Mouse (Mus musculus) kidney, adult 8-10 months (tissue): ENCODE results near the gene Tnpo1.
"Not testable (repeated sequence)": the region's sequence is repeated elsewhere in the genome, so short reads cannot be mapped to it uniquely, and the experiment has no call there.

ENCODE experiments used
- DNase-seq, 2 experiments: peaks; one replicate each; pipeline ENCODE4 v3.0.0; 2022

Tnpo1 gene

GRCm38 (mm10) chr13:98883774-98884173, 42.4 kb downstream of the Tnpo1 start:
- no peak for DNase-seq

DNA sequence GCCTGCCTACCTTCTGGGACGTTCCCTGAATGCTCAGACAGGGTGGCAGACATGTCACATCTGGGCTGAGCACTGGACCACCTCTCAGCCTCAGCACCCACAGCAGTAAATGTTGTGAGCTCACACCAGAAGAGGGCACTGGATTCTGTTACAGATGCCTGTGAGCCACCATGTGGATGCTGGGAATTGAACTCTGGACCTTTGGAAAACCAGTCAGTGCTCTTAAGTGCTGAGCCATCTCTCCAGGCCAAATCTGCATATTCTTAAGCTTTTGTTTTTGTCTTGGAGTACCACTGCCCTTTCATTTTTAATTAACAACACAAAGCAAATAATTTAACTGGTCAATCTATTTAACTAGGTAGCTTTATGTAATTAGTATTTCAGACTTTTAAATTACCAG, 44.2 kb downstream of the Tnpo1 start:
- DNase-seq = peak; percentile 37 to 47

- no peak for DNase-seq
Measured at GRCm38 (mm10) chr13:98880336-98880735, 45.8 kb downstream of the Tnpo1 start.

DNA sequence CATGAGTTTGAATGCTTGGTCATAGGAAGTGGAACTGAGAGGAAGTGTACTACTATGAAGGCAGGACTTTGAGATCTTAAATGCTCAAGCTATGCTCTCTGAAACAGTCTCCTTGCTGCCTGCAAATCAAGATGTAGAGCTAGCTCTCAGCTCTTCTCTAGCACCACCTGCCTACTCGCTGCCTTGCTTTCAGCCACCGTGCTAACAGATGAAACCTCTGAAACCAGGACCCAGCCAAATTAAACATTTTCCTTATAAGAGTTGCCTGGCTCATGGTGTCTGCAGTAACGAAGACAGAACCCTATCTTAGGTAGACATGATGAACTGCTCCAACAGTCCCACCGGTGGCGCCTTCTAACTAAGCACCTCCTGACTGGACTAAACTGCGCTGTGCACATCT, 46.8 kb downstream of the Tnpo1 start:
- no peak for DNase-seq

GRCm38 (mm10) chr13:98877165-98877564, 49.0 kb downstream of the Tnpo1 start:
- DNase-seq = no peak

DNA sequence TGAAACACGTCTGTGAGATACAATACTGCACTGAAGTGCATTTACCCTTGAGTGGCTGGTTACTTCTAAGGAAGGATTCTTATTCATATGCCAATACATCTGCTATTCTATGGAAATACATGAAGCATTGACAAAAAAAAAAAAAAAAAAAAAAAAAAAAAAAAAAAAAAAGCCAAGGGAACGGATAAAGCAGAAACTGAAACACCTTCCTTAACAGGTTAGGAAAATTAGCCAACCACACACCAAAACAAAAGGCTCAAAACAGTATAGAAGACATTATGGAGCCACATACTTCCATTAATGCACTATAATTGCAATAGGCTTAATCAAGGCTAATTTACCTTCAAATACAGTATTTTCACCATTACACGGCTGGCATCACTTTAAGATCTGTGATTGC, 51.5 kb downstream of the Tnpo1 start:
- no peak for DNase-seq

DNA sequence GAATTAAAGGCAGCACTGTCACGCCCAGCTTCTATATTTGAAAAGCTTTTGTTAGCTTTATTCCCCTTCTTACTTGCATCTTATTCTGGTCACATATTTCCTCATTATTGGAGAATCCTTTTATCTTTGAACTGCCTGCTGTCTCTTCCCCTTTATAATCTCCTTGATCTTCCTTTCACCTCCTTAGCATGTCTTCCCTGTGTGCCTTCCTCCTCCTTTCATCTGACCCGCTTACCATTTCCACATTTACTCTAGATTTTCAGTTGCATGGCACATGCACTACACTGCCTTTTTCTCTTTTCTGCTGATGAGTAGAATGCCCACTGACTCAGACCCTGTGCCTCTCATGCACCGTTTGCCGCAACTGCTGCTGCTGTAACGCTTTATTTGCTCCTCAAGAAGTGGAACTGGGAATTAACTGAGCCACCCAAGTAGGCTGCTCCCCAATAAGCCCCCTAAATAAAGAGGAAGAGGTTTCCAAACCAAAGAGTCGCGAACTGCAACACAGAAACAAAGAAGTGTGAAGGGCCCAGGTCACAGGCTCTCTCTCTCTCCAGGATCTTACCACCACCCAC, 53.8 kb downstream of the Tnpo1 start:
- DNase-seq = no peak

DNA sequence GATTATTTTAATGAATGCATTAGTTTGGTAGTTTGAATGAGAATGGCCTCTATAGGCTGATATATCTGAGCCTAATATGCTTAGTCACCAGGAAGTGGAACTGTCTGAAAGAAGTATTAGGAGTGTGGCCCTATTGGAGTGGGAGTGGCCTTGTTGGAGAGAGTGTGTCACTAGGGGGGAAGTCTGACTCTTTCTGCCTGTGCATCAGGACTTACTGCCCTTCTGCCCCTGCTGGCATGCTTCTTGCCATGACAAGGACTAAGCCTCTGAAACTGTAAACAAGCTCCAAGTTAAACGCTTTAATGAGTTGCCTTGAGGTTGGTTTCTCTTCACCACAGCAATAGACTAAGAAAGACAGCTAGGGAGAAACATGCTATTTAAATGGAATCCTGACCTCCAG, 54.9 kb downstream of the Tnpo1 start:
- peak; percentile 37 to 61 for DNase-seq

DNA sequence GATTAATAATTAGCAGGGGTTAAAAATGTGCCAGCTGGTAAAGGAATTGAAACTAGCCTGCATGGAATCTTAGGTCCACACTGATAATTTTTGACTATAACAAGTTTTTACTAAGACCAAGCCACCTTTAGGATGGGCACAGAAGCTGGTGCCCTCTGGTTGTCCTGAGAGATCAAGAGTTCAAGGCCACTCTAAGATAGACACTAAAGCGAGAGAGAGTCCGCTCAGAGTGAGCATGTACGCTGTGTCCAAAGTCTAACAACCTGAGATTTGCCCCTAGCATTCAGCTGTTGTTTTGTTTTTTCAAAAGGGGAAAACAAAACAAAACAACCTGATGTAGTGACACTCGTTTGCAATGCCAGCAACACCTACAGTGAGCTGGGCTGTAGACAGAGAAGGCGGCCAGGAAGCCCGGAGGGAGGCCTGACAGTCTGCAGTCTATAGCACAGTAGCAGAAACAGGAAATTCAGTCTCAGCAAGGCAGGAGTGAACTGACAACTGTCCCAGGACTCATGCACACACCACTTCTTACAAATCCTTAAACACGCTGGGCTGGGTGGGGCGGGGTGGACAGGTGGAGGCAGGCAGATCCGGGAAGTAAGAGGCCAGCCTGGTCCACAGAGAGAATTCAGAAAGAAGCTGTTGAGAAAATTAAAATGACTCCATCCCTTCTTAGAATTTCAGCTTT, 57.8 kb downstream of the Tnpo1 start:
- peak; percentile 28 to 35 for DNase-seq

GRCm38 (mm10) chr13:98867810-98868209, 58.4 kb downstream of the Tnpo1 start:
- DNase-seq = peak; percentile 54 to 68

GRCm38 (mm10) chr13:98855291-98855690, 70.9 kb downstream of the Tnpo1 start:
- no peak for DNase-seq

- no peak for DNase-seq
Measured at GRCm38 (mm10) chr13:98845794-98846193, 80.4 kb downstream of the Tnpo1 start.

DNA sequence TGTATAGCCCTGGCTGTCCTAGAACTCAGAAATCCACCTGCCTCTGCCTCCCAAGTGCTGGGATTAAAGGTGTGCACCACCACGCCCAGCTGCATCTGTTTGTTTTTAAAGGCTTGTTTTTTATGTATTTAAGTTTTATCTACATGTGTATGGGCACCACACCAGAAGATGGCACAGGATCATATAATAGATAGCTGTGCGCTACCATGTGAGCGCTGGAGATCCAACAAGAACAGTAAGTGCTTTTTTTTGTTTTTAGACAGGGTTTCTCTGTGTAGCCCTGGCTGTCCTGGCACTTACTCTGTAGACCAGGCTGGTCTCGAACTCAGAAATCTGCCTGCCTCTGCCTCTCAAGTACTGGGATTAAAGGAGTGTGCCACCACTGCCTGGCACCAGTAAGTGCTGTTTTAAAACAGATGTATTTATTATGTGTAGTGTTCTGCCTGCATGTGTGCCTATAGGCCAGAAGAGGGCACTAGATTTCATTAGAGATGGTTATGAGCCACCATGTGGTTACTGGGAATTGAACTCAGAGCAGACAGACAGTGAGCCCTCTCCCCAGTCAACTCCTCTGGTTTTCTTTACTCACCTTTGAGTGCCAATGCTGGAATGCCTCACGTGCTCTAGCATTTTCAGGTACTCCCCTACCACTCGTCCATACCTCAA, 89.6 kb downstream of the Tnpo1 start:
- no peak for DNase-seq

DNA sequence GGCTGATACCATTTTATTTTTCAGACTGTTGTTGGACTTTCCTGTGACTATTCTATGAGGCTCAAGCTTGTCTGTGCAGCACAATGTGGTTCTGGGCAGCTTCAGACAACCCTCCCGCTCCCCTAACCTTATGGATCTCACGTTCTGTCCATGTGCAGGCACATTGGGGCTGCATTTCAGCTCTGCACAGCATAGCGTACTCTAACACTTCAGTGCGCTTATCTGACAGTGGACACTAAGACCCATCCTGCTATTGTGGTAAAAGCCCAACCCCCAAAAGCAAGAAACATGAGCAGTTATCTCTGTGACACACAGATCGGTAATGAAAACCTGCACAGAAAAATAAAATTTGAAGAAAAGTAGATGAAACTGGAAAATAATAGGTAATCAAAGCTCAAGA, 90.4 kb downstream of the Tnpo1 start:
- DNase-seq = no peak

DNA sequence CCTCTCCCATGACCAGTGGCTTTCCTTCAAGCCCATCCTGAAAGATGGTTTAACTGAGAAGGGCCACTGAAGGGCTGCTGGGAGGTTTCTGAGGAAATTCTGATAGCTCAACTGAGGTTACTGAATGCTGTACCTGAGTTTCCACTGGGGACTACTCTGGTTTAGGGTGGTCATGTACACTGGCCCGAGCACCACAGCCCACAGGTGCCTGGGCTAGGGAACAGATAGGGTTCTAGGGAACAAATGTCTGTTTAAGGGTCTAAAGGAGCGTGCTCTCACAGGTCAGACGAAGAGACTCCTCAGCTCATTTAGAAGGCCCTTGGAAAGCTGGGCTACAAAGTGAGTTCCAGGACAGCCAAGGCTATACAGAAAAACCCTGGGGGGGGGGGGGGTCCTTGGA, 91.5 kb downstream of the Tnpo1 start:
- no peak for DNase-seq

DNA sequence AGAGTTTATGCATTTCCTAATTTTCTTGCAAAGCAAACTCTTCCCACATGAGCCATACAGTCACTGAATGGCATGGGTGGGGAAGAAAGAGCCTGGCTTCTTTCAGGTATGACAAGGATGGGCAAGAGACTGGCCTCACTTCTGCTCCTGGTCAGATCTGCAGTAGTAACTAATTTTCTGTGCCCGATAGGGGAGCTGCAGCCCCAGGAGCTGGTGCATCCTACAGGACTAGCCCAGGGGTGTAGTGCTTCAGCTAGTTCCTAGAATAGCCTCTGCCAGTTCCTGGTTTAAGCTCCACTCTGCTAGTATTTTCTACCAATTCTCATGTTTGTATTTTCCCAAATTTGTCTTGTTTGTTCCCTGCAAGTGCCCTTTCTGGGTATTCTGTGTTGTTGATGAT, 92.0 kb downstream of the Tnpo1 start:
- no peak for DNase-seq

- DNase-seq = no peak
Measured at GRCm38 (mm10) chr13:98832451-98833450, 93.4 kb downstream of the Tnpo1 start.

- not testable (repeated sequence) for DNase-seq
Measured at GRCm38 (mm10) chr13:98829026-98829425, 97.2 kb downstream of the Tnpo1 start.

- no peak for DNase-seq
Measured at GRCm38 (mm10) chr13:98825574-98825973, 100.6 kb downstream of the Tnpo1 start.

DNA sequence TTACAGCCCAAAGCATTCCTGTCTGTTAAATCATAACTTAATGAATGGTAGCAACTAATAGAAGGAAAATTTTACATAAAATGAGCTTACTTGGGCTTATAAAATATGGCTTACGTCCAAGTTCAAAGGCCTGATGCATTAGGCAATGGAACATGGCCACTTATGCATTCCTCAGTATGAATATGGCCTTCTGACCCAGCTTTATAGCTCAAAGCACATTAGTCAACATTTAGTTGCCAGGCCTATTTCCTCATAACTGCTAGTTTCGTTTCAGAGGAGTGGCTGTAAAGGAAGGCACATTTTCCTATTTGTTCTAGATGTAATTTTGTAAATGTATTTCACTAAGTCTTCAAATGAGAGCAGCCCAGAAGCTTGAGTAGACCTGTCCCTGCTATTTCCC, 107.1 kb downstream of the Tnpo1 start:
- no peak for DNase-seq

GRCm38 (mm10) chr13:98818205-98818604, 108.0 kb downstream of the Tnpo1 start:
- peak; percentile 45 to 68 for DNase-seq

DNA sequence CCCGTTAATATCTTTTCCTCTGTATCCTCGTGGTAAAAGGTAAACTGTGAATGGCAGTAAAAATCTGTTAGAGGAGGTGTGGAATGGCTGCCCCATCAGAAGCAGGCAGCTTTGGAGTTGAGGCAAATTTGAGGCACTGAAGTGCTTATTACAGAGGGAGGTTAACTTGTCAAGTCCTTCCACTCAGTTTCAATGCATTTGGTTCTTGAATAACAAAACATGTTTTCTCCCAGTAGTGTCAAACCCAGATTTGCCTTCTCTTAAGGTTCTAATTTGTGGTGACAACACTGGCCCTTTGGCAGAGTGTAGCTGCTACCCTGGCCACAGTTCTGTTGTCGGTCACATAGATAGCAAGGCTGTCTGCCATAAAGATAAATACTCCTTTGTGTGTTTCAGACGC, 108.4 kb downstream of the Tnpo1 start:
- DNase-seq = no peak
